Mouse (Mus musculus): ENCODE measurements around the gene Imp4. TPM values are rescaled to one million over a fixed set of nuclear protein-coding genes. Genes with fewer than 3 reads are reported as not detected.

Gene Imp4
- total RNA-seq (2023): 10 to 100 TPM; 36.4 to 39.2 TPM

DNA sequence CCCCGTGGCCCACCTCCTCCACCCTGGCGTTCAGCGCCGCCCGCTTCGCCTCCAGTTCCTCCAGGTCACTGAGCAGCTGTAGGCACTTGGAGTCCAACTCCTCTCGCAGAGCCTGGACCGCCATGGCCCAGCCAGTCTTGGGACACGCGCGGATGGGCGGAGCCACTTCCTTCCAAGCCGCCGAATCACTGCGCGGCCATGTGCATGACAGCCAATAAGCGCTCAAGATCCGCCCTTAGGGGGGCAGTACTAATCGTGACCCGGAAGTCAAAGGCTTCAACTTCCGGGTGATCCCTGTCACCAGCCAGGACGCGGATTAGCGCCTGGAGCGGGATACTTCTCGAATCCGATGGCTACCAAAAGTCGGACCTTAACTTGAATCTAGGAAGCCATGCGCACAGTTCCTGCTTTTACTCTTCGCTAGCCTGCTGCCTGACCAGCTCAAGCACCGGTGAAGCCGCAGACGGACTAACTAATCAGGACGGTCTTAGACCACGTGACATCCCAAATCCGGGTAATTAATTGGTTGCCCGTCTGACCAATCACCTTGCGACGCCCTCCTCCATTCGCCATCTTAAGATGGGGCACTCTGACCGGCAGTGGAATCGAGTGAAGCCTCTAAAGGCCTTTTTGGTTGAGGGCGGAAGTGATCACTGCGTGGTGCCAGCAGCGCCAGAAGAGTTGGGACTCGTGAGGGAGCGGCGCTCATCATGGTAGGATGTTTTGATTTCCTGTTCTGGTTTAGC, at the start of gene Imp4, which contains the start of gene Ccdc115:
Gene Imp4 (plus strand): TSS at position 637 of the 746 bp plus-strand sequence.
Gene Ccdc115 (minus strand): TSS at position 458 of the 746 bp plus-strand sequence.

GRCm38 (mm10) chr1:34459284-34460060, 19.8 kb downstream of the Imp4 start, which contains the start of gene Ptpn18:
Ptpn18 (plus strand) TSS chr1:34459762.

Other genes starting within 250 kb of the Imp4 start
- gene Ccdc115, start 179 bp upstream of the Imp4 start, total RNA-seq (2023): 10 to 100 TPM; 19.0 to 19.6 TPM
- 100 to 1,000 TPM; 114 to 115 TPM for gene Ptpn18, start 19.9 kb downstream of the Imp4 start, total RNA-seq (2023)
- gene Prss39, start 58.6 kb downstream of the Imp4 start, total RNA-seq (2023): not detected
- not detected for gene Cfc1, start 95.8 kb downstream of the Imp4 start, total RNA-seq (2023)
- gene Prss40, start 121.1 kb downstream of the Imp4 start, total RNA-seq (2023): not detected
- not detected for gene Amer3, start 139.8 kb downstream of the Imp4 start, total RNA-seq (2023)

Measured in neutrophil, adult 59 days (primary cell).